Mouse (Mus musculus): ENCODE results near the gene Sympk.

The Sympk gene

GRCm38 (mm10) chr7:19082171-19082570 is 58.0 kb downstream of the Sympk start:
- in situ Hi-C loops (cut with MboI, MseI): no loop called here

GRCm38 (mm10) chr7:19083096-19083495 is 58.9 kb downstream of the Sympk start:
- in situ Hi-C loops (cut with MboI, MseI): no loop called here

GRCm38 (mm10) chr7:19083701-19084100 is 59.5 kb downstream of the Sympk start, which contains the start of gene Dmpk:
Gene Dmpk, plus strand, starts transcription at chr7:19083849.
- in situ Hi-C loops (cut with MboI, MseI): no loop called here

- in situ Hi-C loops (cut with MboI, MseI): no loop called here
These were observed 60.1 kb downstream of the Sympk start for GRCm38 (mm10) chr7:19084277-19084771.

GRCm38 (mm10) chr7:19084921-19085473 is 60.8 kb downstream of the Sympk start:
- in situ Hi-C loops (cut with MboI, MseI): loop anchor here (5.0 kb wide), 1 partner anchor 48 kb away; no protein-coding TSS in a partner anchor

GRCm38 (mm10) chr7:19085495-19085894 is 61.3 kb downstream of the Sympk start:
- in situ Hi-C loops (cut with MboI, MseI): loop anchor here (5.0 kb wide), 1 partner anchor 48 kb away; no protein-coding TSS in a partner anchor

GRCm38 (mm10) chr7:19086042-19086441 is 61.9 kb downstream of the Sympk start:
- in situ Hi-C loops (cut with MboI, MseI): loop anchor here (5.0 kb wide), 1 partner anchor 49 kb away; no protein-coding TSS in a partner anchor

- in situ Hi-C loops (cut with MboI, MseI): loop anchor here (5.0 kb wide), 1 partner anchor 49 kb away; no protein-coding TSS in a partner anchor
These were observed 62.6 kb downstream of the Sympk start for GRCm38 (mm10) chr7:19086760-19087159.

GRCm38 (mm10) chr7:19088813-19089212 is 64.6 kb downstream of the Sympk start:
- in situ Hi-C loops (cut with MboI, MseI): loop anchor here (5.0 kb wide), 1 partner anchor 52 kb away; no protein-coding TSS in a partner anchor

GRCm38 (mm10) chr7:19091913-19092312 is 67.7 kb downstream of the Sympk start:
- in situ Hi-C loops (cut with MboI, MseI): no loop called here

GRCm38 (mm10) chr7:19092381-19093173 is 68.4 kb downstream of the Sympk start:
- in situ Hi-C loops (cut with MboI, MseI): no loop called here

- in situ Hi-C loops (cut with MboI, MseI): no loop called here
These were observed 69.0 kb downstream of the Sympk start for GRCm38 (mm10) chr7:19093174-19093521.

GRCm38 (mm10) chr7:19093537-19094385 is 69.6 kb downstream of the Sympk start:
- in situ Hi-C loops (cut with MboI, MseI): no loop called here

GRCm38 (mm10) chr7:19094471-19094825 is 70.3 kb downstream of the Sympk start, which contains the start of gene Six5:
Gene Six5, plus strand, starts transcription at chr7:19094594.
- in situ Hi-C loops (cut with MboI, MseI): no loop called here

- in situ Hi-C loops (cut with MboI, MseI): no loop called here
These were observed 70.9 kb downstream of the Sympk start for GRCm38 (mm10) chr7:19094826-19095750.

- in situ Hi-C loops (cut with MboI, MseI): no loop called here
These were observed 71.6 kb downstream of the Sympk start for GRCm38 (mm10) chr7:19095751-19096110.

GRCm38 (mm10) chr7:19096421-19096976 is 72.3 kb downstream of the Sympk start:
- in situ Hi-C loops (cut with MboI, MseI): no loop called here

GRCm38 (mm10) chr7:19097217-19097616 is 73.0 kb downstream of the Sympk start:
- in situ Hi-C loops (cut with MboI, MseI): no loop called here

- in situ Hi-C loops (cut with MboI, MseI): no loop called here
These were observed 73.7 kb downstream of the Sympk start for GRCm38 (mm10) chr7:19097863-19098262.

- in situ Hi-C loops (cut with MboI, MseI): no loop called here
These were observed 74.6 kb downstream of the Sympk start for GRCm38 (mm10) chr7:19098811-19099210.
